Mouse (Mus musculus): ENCODE measurements around the gene Slc18a2. TPM values are rescaled to one million over a fixed set of nuclear protein-coding genes. Genes with fewer than 3 reads are reported as not detected.

The Slc18a2 gene
- polyA plus RNA-seq, 1 experiment from 2014 or later, result 1.9 TPM

GRCm38 (mm10) chr19:59235001-59235400 lies 25.7 kb upstream of the Slc18a2 start:
- Histone ChIP-seq H3K36me3 (replicated peaks; ENCODE audit: insufficient read depth, low read length) (no peaks in the 10 kb centered on the region), H3K4me1 (ENCODE audit: insufficient read depth) (no peaks in the 10 kb centered on the region), H3K9me3 (ENCODE audit: low read length) (no peaks in the 10 kb centered on the region), H3K27ac (ENCODE audit: low read depth) (no peak overlapping the region), H3K27me3 (ENCODE audit: insufficient read depth, low read length) (0 out of 2 replicates have a peak, but pooled peaks cover 1% of the 10 kb centered on the region), H3K4me2 (ENCODE audit: low read depth, low read length) (no peak overlapping the region), H3K9ac (replicated peaks) (no peak overlapping the region), H3K4me3 (ENCODE audit: low read depth, low read length) (no peak overlapping the region)
- ATAC-seq, result no peak
- WGBS (ENCODE audit: insufficient replicate concordance), result 83% methylated on average over 18 of the region's 18 CpGs
- TF ChIP-seq EP300 (IDR thresholded peaks at IDR 0.05; ENCODE audit: low read depth) (no peak), CTCF (IDR thresholded peaks at IDR 0.05; ENCODE audit: low read depth) (no peak)
- no peak for DNase-seq

DNA sequence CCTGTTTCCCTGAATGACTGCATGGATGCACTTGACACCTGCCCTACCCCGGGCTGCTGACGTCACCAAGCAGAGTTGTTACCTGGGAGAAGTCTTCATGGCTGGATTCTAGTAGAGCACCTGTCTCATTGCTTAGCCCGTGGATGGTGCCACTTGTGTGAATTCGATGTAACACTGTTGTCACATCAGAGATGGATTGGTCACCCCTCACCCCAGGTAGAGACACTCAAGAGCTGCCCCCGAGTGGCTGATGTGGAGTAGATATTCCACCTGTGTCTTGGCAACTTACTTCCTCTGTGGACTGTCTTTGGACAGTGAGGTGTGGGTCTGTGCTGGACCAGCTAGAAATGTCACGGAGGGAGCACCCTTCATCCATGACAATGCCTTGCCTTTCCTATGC lies 24.6 kb upstream of the Slc18a2 start:
- Histone ChIP-seq H3K4me3 (ENCODE audit: low read depth, low read length) (no peak overlapping the region), H3K4me1 (ENCODE audit: insufficient read depth) (no peaks in the 10 kb centered on the region), H3K9me3 (ENCODE audit: low read length) (no peaks in the 10 kb centered on the region), H3K4me2 (ENCODE audit: low read depth, low read length) (no peak overlapping the region), H3K27me3 (ENCODE audit: insufficient read depth, low read length) (0 out of 2 replicates have a peak, but pooled peaks cover 7% of the 10 kb centered on the region), H3K27ac (ENCODE audit: low read depth) (no peak overlapping the region), H3K9ac (replicated peaks) (no peak overlapping the region), H3K36me3 (replicated peaks; ENCODE audit: insufficient read depth, low read length) (no peaks in the 10 kb centered on the region)
- no peak for TF ChIP-seq EP300 (IDR thresholded peaks at IDR 0.05; ENCODE audit: low read depth)
- 68% methylated on average over 6 of the region's 6 CpGs for WGBS (ENCODE audit: insufficient replicate concordance)
- no peak for ATAC-seq
- no peak for DNase-seq

- H3K27ac ChIP-seq (ENCODE audit: low read depth), result no peak overlapping the region
- no peaks in the 10 kb centered on the region for H3K36me3 ChIP-seq (replicated peaks; ENCODE audit: insufficient read depth, low read length)
- H3K27me3 ChIP-seq (ENCODE audit: insufficient read depth, low read length), result 0 out of 2 replicates have a peak, but pooled peaks cover 7% of the 10 kb centered on the region
- H3K4me3 ChIP-seq (ENCODE audit: low read depth, low read length), result no peak overlapping the region
- H3K9me3 ChIP-seq (ENCODE audit: low read length), result no peaks in the 10 kb centered on the region
- TF ChIP-seq CTCF (IDR thresholded peaks at IDR 0.05; ENCODE audit: low read depth) (no peak), EP300 (IDR thresholded peaks at IDR 0.05; ENCODE audit: low read depth) (no peak)
- no peak overlapping the region for H3K4me2 ChIP-seq (ENCODE audit: low read depth, low read length)
- ATAC-seq, result peak; percentile 55
- no peaks in the 10 kb centered on the region for H3K4me1 ChIP-seq (ENCODE audit: insufficient read depth)
- 51% methylated on average over 3 of the region's 3 CpGs for WGBS (ENCODE audit: insufficient replicate concordance)
- H3K9ac ChIP-seq (replicated peaks), result no peak overlapping the region
- no peak for DNase-seq
Measured at GRCm38 (mm10) chr19:59238630-59239029, 22.1 kb upstream of the Slc18a2 start.

GRCm38 (mm10) chr19:59239124-59239817 lies 21.4 kb upstream of the Slc18a2 start:
- H3K9ac ChIP-seq (replicated peaks), result no peak overlapping the region
- WGBS (ENCODE audit: insufficient replicate concordance), result 16% methylated on average over 17 of the region's 17 CpGs
- no peaks in the 10 kb centered on the region for H3K36me3 ChIP-seq (replicated peaks; ENCODE audit: insufficient read depth, low read length)
- peak; percentile 82 for ATAC-seq
- peak; percentile 90 for DNase-seq
- H3K4me1 ChIP-seq (ENCODE audit: insufficient read depth), result no peaks in the 10 kb centered on the region
- no peak overlapping the region for H3K4me3 ChIP-seq (ENCODE audit: low read depth, low read length)
- 0 out of 2 replicates have a peak, but pooled peaks cover 7% of the 10 kb centered on the region for H3K27me3 ChIP-seq (ENCODE audit: insufficient read depth, low read length)
- H3K9me3 ChIP-seq (ENCODE audit: low read length), result no peaks in the 10 kb centered on the region
- no peak overlapping the region for H3K4me2 ChIP-seq (ENCODE audit: low read depth, low read length)
- no peak overlapping the region for H3K27ac ChIP-seq (ENCODE audit: low read depth)
- TF ChIP-seq CTCF (IDR thresholded peaks at IDR 0.05; ENCODE audit: low read depth) (peak; percentile 100), EP300 (IDR thresholded peaks at IDR 0.05; ENCODE audit: low read depth) (no peak)

DNA sequence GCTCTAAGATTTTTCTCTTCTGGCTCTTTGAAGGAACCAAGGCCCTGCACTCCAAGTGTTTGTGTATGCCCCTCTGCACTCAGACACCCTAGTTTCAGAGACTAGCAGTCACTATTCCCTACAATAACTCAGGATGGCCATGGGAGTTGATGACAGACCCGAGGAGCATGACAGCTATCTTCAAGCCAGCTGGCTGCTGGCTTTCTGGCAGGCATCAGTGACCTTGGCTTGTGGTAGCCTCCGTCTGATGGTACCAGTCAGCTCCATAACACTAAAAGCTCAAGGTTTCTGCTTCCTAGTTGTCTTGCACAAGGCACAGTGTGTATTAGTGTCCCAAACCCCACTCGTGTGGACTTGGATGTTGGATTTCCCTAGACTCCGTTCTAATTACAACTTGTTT lies 18.7 kb upstream of the Slc18a2 start:
- no peak overlapping the region for H3K4me3 ChIP-seq (ENCODE audit: low read depth, low read length)
- no peak overlapping the region for H3K27ac ChIP-seq (ENCODE audit: low read depth)
- no peaks in the 10 kb centered on the region for H3K9me3 ChIP-seq (ENCODE audit: low read length)
- no peaks in the 10 kb centered on the region for H3K4me1 ChIP-seq (ENCODE audit: insufficient read depth)
- WGBS (ENCODE audit: insufficient replicate concordance), result 71% methylated on average over 4 of the region's 4 CpGs
- DNase-seq (no peak), ATAC-seq (no peak)
- H3K36me3 ChIP-seq (replicated peaks; ENCODE audit: insufficient read depth, low read length), result no peaks in the 10 kb centered on the region
- TF ChIP-seq EP300 (IDR thresholded peaks at IDR 0.05; ENCODE audit: low read depth) (no peak), CTCF (IDR thresholded peaks at IDR 0.05; ENCODE audit: low read depth) (no peak)
- H3K27me3 ChIP-seq (ENCODE audit: insufficient read depth, low read length), result 0 out of 2 replicates have a peak, but pooled peaks cover 7% of the 10 kb centered on the region
- H3K4me2 ChIP-seq (ENCODE audit: low read depth, low read length), result no peak overlapping the region
- no peak overlapping the region for H3K9ac ChIP-seq (replicated peaks)

DNA sequence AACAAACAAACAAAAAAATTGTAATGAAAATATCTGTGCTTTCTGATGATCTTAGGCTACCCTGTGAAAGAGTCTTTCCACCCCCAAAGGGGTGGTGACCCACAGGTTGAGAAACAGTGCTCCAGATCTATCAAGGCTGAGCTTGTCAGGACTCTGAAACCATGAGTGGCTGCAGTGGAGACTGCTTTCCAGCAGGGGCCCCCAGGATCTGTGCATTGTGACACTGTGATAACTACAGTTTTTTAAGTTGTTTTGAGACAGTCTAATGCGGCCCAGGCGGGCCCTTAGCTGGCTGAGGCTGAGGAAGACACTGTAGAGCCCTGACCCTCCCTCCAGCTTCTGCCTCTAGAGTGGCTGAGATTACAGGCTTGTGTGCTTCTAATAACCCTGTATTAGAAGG lies 17.6 kb upstream of the Slc18a2 start:
- Histone ChIP-seq H3K9me3 (ENCODE audit: low read length) (no peaks in the 10 kb centered on the region), H3K27me3 (ENCODE audit: insufficient read depth, low read length) (0 out of 2 replicates have a peak, but pooled peaks cover 7% of the 10 kb centered on the region), H3K36me3 (replicated peaks; ENCODE audit: insufficient read depth, low read length) (no peaks in the 10 kb centered on the region), H3K27ac (ENCODE audit: low read depth) (no peak overlapping the region), H3K9ac (replicated peaks) (no peak overlapping the region), H3K4me1 (ENCODE audit: insufficient read depth) (no peaks in the 10 kb centered on the region), H3K4me2 (ENCODE audit: low read depth, low read length) (no peak overlapping the region), H3K4me3 (ENCODE audit: low read depth, low read length) (no peak overlapping the region)
- 57% methylated on average over 2 of the region's 2 CpGs for WGBS (ENCODE audit: insufficient replicate concordance)
- TF ChIP-seq CTCF (IDR thresholded peaks at IDR 0.05; ENCODE audit: low read depth), result no peak
- no peak for TF ChIP-seq EP300 (IDR thresholded peaks at IDR 0.05; ENCODE audit: low read depth)
- no peak for DNase-seq
- ATAC-seq, result no peak

Data from liver, postnatal 0 days (tissue).